Mouse (Mus musculus): ENCODE results near the gene Psmc3. TPM values are rescaled to one million over a fixed set of nuclear protein-coding genes. Genes with fewer than 3 reads are reported as not detected.
"Not testable (repeated sequence)": the region's sequence is repeated elsewhere in the genome, so short reads cannot be mapped to it uniquely, and the experiment has no call there.

Psmc3 gene
- 132 and 144 TPM in 2 replicates for total RNA-seq (2017)

DNA sequence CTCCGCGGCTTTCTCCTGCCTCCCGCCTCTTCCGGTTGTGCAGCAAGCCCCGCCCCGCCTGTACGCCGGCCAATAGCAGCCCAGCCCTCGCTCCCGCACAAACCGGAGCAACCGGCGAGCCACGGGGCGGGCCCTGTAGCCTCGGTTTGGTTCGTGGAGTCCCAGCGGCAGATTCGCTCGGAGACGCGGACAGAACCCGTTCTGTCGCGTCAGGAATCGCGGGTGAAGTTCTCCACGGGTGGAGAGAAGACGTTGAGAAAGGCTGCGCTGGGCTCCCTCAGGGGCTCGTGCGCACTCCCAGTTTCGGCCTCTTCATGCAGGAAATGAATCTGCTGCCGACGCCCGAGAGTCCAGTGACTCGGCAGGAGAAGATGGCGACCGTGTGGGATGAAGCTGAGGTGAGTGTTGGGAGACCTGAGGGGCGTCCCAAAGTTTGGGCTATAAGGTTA, at the start of gene Psmc3:
Gene Psmc3, plus strand, starts transcription at position 76 of the 449 bp plus-strand sequence.
- ATAC-seq (ENCODE audit: extremely low read depth, insufficient number of reproducible peaks, low FRiP score, poor library complexity, severe bottlenecking), result peak; percentile 95

DNA sequence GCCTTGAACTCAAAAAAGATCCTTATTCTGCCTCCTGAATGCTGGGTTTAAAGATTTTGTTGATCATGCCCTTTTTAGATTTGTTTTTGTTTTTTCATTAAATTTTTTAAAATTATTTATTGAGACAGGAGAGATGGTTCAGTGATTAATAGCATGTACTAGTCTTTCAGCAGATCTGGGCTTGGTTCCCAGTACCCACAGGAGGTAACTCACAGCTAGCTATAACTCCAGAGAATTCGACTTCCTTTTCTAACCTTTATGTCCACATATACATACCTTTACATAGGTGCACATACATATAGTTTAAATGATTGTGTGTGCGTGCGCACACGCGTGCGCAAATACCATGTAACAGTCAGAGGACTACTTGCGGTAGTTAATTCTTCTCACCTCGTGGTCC, 45.3 kb upstream of the Psmc3 start:
- ATAC-seq (ENCODE audit: extremely low read depth, insufficient number of reproducible peaks, low FRiP score, poor library complexity, severe bottlenecking), result no peak

DNA sequence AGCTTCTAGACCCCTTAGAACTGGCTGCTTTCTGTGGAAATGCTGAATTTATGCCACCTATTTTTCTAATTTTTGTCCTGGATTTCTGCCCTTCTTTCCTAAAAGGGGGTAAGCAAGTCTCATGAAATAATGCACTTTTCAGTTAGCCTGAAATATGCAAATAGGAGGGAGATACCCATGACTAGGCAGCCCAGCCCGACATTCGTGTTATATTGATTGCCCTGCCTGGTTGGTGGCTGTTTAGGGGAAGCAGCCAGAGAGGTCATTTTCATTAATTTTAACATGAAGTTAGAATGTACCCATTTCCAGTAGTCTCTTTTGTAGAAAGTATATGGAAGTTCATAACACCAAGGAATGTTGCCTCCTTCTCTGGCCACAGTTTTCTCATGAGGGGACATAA, 39.9 kb upstream of the Psmc3 start:
- ATAC-seq (ENCODE audit: extremely low read depth, insufficient number of reproducible peaks, low FRiP score, poor library complexity, severe bottlenecking), result 0 out of 2 replicates have a peak, but pooled peaks have one; percentile 44

DNA sequence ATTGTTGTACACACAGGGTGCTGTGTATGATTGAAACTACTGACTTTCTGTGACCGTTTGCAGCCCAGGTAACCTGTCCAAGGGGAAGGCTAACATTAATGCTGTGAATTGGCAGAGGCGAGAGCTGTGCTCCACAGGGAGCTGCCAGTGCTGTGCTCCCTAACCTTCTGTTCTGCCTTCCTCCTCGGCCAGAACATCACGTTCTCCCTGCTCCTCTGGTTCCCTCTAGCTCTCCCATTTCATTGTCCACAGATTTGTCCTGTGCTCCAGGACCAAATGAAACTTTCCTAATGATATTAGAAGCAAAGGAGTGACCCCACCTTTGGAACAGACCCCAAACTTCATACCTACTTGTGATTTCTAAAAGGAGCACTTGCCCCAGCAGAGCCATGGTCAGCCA, 38.4 kb upstream of the Psmc3 start:
- ATAC-seq (ENCODE audit: extremely low read depth, insufficient number of reproducible peaks, low FRiP score, poor library complexity, severe bottlenecking), result no peak

DNA sequence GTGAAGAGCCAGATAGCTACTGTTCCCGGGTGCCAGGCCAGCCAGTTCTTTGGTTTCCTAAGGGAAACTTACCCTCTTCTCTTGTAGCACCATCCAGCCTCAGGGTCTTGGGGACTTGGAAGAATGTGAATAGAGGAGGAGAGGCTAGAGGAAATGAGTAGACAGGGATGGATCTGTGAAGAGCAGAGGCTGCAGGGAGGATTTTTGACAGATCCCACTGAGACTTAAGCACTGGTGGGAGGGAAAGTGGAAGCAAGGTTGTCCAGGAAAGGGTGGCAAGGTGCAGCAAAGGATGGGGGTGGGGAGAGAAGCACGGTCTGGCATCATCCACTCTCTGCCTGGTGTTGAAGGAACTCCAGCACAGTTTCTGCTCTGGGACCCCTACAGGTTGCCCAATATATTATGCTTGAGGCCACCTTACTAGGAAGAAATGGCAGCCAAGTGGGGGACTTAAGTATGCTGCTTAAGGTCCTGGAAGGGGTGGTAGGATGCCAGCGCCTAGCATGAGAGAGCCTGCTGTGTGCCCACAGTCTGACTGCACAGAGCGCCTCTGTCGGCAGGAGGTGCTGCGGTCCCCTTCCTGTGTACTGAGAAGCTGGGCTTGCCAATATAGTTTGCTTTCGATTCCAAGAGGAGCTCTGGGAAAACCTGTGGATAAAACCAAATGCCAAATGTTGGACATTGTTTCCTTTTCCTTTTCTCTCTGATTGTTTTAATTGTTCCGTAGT, 35.6 kb upstream of the Psmc3 start:
- ATAC-seq (ENCODE audit: extremely low read depth, insufficient number of reproducible peaks, low FRiP score, poor library complexity, severe bottlenecking), result no peak

DNA sequence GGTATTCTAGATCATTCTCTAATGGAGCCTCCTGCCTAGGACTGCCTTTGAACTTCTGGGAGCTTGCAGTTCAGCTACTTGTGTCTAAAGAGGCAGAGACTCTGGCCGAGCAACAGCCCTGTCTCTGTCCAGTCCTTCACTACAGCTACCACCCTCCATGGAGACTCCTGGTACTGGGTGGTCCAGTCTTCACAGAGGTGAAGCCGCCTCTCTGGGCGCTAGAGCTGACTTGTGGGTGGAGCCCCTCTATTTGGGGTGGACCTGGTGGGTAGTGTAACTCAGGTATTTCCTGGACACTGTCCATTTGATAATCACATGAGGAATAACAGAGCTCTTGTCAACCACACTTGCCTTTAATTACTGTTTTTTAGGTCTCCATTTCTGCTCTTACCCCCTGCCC, 33.9 kb upstream of the Psmc3 start:
- no peak for ATAC-seq (ENCODE audit: extremely low read depth, insufficient number of reproducible peaks, low FRiP score, poor library complexity, severe bottlenecking)

DNA sequence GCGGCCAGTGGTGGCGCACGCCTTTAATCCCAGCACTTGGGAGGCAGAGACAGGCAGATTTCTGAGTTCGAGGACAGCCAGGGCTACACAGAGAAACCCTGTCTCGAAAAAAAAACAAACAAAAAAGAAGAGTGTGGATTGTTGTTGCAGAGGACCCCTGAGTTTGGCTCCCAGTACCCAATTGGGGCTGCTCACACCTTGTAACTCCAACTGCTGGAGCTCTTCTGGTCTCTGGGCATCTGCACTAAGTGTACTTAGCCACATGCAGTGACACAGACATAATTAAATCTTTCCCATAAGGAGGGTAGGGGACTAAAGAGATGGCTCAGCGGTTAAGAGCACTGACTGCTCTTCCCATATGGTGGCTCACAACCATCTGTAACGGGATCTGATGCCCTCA, 31.5 kb upstream of the Psmc3 start:
- ATAC-seq (ENCODE audit: extremely low read depth, insufficient number of reproducible peaks, low FRiP score, poor library complexity, severe bottlenecking), result not testable (repeated sequence)

DNA sequence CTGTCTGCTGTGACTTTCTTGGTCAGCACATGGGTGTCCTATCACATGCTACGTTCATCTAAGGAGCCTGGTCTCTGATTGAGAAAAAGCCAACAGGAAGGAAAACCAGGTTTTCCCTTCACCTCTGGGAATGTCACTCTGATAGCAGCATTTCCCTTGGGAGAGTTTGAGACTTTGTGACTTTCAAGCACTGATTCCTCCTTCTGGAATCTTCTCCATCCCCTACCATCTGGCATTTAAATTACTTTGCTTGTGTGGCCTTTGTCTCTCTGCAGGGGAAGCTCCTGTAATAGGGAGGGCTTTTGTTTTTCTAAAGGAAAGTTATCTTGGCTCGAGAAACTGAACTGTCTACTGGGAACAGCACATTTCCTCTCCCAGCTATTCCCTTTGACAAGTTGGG, 30.7 kb upstream of the Psmc3 start:
- no peak for ATAC-seq (ENCODE audit: extremely low read depth, insufficient number of reproducible peaks, low FRiP score, poor library complexity, severe bottlenecking)

DNA sequence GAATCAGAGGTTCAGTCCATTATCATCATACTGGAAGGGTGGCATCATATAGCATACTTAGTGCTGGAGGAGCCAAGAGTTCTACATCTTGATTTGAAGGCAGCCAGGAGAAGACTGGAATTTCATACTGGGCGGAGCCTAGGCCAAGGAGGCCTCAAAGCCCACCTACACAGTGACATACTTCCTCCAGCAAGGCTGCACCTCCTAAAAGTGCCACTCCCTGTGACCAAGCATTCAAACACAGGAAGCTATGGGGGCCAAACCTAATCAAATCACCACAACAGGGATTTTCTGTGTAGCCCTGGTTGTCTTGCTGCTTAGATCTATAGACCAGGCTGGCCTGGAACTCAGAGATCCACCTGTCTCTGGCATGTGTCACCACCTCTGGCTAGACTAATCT, 29.9 kb upstream of the Psmc3 start:
- ATAC-seq (ENCODE audit: extremely low read depth, insufficient number of reproducible peaks, low FRiP score, poor library complexity, severe bottlenecking), result no peak

DNA sequence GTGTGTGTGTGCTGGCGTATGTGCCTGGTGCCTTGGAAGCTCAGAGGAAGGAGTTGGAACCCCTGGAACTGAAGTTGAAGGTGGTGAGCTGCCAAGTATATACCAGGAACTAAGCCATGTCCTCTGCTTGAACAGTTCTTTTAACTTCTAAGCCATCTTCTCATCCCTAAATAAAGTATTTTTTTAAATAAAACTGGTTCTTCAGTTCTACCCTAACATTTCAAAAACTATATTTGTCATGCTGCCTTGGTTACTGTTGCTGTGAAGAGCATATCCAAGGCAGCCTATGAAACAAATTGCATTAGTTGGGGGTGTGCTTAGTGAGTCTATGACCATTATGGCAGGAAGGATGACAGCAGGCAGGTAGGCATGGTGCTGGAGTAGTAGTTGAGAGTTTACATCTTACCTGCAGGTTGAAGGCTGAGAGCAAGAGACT, 28.7 kb upstream of the Psmc3 start:
- no peak for ATAC-seq (ENCODE audit: extremely low read depth, insufficient number of reproducible peaks, low FRiP score, poor library complexity, severe bottlenecking)

DNA sequence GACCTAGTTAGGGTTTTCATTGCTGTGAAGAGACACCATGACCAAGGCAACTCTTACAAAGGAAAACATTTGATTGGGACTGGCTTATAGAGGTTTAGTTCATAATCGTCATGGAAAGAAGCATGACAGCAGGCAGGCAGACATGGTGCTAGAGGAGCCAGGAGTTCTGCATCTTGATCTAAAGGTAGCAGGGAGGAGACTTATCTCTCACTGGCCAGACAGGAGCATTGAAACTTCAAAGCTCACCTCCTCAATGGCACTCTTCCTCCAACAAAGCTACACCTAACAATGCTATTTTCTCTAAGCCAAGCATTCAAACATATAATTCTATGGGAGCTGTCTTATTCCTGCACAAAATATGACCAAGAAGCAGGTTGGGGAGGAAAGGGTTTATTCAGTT, 27.3 kb upstream of the Psmc3 start:
- ATAC-seq (ENCODE audit: extremely low read depth, insufficient number of reproducible peaks, low FRiP score, poor library complexity, severe bottlenecking), result no peak

DNA sequence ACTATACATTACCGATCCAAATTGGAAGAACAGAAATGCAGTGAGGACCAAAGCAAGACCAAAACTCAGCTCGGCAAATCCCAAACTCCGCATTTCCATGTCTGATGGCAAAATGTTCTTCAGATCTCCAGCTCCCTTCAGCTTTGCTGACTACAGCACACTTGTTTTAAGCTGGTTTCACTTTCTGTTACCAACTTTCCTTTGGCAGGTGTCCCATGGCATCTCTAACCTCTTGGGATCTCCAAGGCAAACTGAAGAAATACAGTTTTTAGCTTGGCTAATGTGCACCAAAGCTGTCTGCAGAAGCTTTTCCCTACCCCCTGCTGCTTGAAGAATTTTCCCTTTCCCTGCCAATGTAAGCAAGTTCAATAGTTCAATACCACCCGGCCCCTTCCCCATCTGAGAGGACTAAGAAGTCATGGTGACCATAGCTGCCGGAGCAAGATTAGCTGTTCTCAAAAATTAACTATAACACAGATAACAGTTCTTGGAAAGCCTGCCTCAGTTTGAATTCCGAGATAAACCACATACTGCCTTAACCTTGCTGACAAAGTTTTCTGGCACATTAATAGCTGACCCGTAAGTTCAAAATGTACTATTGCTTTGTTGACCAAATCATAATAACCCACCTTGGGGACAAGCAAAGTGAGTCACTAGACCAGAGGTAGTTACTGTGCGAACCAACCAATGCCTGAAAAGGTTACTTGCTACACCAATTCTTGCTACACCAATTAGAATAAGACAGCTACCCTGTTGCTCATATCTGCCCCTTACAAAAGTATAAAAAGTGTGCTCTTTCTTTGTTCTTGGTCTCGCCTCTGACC, 26.2 kb upstream of the Psmc3 start:
- ATAC-seq (ENCODE audit: extremely low read depth, insufficient number of reproducible peaks, low FRiP score, poor library complexity, severe bottlenecking), result no peak

DNA sequence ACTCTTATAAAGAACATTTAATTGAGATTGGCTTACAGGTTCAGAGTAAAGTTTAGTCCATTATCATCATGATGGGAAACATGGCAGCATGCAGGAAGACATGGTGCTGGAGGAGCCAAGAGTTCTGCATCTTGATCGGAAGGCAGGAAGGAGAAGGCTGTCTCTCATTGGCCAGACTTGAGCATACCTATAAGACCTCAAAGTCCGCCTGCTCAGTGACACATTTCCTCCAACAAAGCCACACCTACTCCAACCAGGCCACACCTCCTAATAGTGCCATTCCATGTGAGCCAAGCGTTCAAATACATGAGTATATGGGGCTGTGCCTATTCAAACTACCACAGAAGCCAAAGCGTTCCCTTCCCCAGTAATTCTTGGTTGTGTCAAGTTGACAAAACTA, 22.6 kb upstream of the Psmc3 start:
- no peak for ATAC-seq (ENCODE audit: extremely low read depth, insufficient number of reproducible peaks, low FRiP score, poor library complexity, severe bottlenecking)

DNA sequence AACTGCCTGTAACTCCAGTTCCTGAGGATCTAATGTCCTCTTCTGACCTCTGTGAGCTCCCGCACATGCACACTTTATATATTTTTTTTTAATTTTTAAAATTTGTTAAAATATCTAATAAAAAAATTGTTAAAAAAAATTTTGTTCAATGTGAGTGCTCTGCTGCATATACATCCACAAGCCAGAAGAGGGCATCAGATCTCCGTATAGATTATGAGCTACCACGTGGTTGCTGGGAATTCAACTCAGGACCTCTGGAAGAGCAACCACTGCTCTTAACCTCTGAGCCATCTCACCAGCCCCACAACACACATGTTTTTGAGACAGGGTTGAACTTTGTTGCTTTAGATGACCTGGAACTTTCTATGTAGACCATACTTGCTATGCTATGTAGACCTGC, 20.8 kb upstream of the Psmc3 start:
- ATAC-seq (ENCODE audit: extremely low read depth, insufficient number of reproducible peaks, low FRiP score, poor library complexity, severe bottlenecking), result no peak

DNA sequence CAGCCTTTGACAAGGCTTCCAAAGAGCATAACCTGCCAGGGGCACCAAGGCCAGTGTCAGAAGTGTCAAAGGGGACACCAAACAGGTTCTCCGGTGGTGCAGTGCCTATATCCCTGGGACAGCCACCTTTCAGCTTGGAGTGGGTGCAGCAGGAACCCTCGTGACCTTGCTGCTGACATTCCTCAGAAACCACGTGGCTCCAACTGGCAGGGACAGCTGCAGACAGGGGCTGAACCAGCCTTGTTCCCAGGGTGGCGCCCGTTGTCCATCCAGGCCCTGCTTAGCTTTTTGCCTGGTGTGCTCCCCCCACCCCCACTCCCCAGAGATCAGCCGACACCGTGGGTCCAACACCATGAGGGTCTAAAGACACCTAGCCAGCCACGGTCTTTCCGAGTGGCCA, 18.4 kb upstream of the Psmc3 start, which contains the start of gene Rapsn:
Gene Rapsn, plus strand, starts transcription at position 236 of the 400 bp plus-strand sequence.
- ATAC-seq (ENCODE audit: extremely low read depth, insufficient number of reproducible peaks, low FRiP score, poor library complexity, severe bottlenecking), result no peak

DNA sequence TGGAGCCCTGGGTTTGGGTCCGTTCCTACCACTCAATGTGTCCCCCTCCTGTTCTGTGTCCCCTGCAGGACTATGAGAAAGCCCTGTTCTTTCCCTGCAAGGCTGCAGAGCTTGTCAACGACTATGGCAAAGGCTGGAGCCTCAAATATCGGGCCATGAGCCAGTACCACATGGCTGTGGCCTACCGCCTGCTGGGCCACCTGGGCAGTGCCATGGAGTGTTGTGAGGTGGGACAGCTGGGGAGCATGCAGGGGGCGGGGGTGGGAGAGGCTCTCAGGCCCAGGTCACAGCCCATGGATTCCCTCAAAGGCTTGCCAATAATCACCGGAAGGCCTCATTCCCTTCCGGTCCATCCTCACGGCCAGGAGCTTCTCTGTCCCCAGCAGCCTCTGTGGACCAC, 12.0 kb upstream of the Psmc3 start:
- ATAC-seq (ENCODE audit: extremely low read depth, insufficient number of reproducible peaks, low FRiP score, poor library complexity, severe bottlenecking), result no peak

DNA sequence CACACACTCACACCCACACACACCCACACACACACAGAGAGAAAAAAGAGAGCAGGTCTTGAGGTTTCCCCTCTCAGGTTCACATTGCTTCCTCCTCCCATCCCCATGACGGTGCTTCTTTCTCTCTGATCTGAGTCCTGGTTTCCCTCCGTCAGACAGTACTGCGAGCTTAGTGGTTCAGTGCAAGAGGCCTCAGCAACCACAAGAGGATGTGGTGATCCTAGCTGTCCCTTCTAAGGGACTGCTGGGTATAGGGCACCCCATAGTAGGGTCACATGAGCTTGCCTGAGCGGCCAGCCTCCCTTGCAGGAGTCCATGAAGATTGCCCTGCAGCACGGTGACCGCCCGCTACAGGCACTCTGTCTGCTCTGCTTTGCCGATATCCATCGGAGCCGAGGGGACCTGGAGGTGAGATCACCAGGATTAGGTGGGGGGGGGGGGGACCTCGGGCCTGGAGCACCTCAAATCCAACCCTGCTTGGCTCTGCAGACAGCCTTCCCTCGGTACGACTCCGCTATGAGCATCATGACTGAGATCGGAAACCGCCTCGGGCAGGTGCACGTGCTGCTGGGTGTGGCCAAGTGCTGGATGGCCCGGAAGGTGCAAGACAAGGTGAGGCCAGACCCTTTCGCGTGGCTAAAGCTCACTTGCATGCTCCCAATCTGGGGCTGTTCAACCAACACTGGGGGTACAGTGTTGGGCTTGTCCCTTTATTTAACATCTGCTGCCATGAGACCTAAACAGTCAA, 11.0 kb upstream of the Psmc3 start:
- ATAC-seq (ENCODE audit: extremely low read depth, insufficient number of reproducible peaks, low FRiP score, poor library complexity, severe bottlenecking), result peak; percentile 55

DNA sequence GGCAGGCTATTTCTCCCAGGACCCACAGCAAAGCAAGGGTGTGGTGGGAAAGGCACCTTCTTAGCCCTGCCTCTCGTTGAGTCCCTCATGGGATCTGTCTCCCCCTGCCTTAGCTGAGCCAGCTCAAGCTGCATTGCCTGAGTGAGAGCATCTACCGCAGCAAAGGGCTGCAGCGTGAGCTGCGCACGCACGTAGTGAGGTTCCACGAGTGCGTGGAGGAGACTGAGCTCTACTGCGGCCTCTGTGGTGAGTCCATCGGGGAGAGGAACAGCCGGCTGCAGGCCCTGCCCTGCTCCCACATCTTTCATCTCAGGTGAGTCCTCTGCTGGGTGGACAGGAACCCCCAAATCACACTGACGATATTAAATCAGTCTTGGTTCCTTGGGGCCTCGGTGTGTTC, 9.1 kb upstream of the Psmc3 start:
- no peak for ATAC-seq (ENCODE audit: extremely low read depth, insufficient number of reproducible peaks, low FRiP score, poor library complexity, severe bottlenecking)

DNA sequence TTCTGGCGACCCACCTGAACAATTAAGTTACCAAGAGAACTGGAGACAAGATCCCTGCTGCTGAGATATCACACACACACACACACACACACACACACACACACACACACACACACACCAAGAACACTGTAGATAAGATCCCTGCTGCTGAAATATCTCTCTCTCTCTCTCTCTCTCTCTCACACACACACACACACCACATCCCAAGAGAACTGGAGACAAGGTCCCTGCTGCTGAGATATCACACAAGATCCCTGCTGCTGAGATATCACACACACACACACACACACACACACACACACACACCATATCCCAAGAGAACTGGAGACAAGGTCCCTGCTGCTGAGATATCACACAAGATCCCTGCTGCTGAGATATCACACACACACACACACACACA, 8.0 kb upstream of the Psmc3 start:
- ATAC-seq (ENCODE audit: extremely low read depth, insufficient number of reproducible peaks, low FRiP score, poor library complexity, severe bottlenecking), result not testable (repeated sequence)

DNA sequence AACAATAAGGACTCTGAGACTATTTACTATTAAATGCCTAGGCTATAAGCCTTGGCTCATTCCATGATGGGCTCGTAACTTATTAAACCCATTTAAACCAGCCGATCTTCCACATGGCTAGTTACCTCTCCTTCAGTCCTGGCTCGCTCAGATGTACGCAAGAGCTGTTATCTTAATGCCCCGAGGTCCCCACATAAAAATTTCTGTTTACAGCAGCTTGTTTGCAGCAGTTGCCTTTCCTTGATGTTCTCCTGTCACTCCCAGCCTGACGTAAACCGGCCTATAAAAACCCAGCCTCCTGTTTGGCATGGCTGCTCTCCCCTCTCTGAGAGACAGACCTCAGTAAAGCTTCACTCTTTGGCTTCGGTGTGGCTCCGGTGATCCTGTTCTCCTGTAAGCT, 6.5 kb upstream of the Psmc3 start:
- no peak for ATAC-seq (ENCODE audit: extremely low read depth, insufficient number of reproducible peaks, low FRiP score, poor library complexity, severe bottlenecking)
